Mouse (Mus musculus): ENCODE measurements around the gene Fbl. TPM values are rescaled to one million over a fixed set of nuclear protein-coding genes. Genes with fewer than 3 reads are reported as not detected.

Gene Fbl
- polyA plus RNA-seq, 1 experiment from 2014 or later, result 84.5 TPM

Other genes starting within 250 kb of the Fbl start
- 10.0 and 11.5 TPM in 2 replicates for gene Zfp974, start 240.2 kb upstream of the Fbl start, polyA plus RNA-seq (2015; fragmentation: Nextera tagmentation; extraction: Ambion mirVana)
- gene Zfp780b, start 190.5 kb upstream of the Fbl start, polyA plus RNA-seq (2015; fragmentation: Nextera tagmentation; extraction: Ambion mirVana), result 17.8 and 18.1 TPM in 2 replicates
- 4.9 and 5.1 TPM in 2 replicates for gene Zfp850, start 155.6 kb upstream of the Fbl start, polyA plus RNA-seq (2015; fragmentation: Nextera tagmentation; extraction: Ambion mirVana)
- 249 and 256 TPM in 2 replicates for gene Psmc4, start 119.6 kb upstream of the Fbl start, polyA plus RNA-seq (2015; fragmentation: Nextera tagmentation; extraction: Ambion mirVana)
- gene Fcgbp, start 98.5 kb upstream of the Fbl start, polyA plus RNA-seq (2015; fragmentation: Nextera tagmentation; extraction: Ambion mirVana), result 1.5 and 2.4 TPM in 2 replicates
- 0.06 TPM in 1 of 2 replicates, not detected in the other for gene 9530053A07Rik, start 40.2 kb upstream of the Fbl start, polyA plus RNA-seq (2015; fragmentation: Nextera tagmentation; extraction: Ambion mirVana)
- gene Dyrk1b, start 9.8 kb downstream of the Fbl start, polyA plus RNA-seq (2015; fragmentation: Nextera tagmentation; extraction: Ambion mirVana), result 12.3 TPM in 2 replicates
- 1.2 and 1.9 TPM in 2 replicates for gene Eid2, start 98.2 kb downstream of the Fbl start, polyA plus RNA-seq (2015; fragmentation: Nextera tagmentation; extraction: Ambion mirVana)
- 7.9 and 9.6 TPM in 2 replicates for gene Eid2b, start 108.0 kb downstream of the Fbl start, polyA plus RNA-seq (2015; fragmentation: Nextera tagmentation; extraction: Ambion mirVana)
- not detected in 2 replicates for gene Selenov, start 121.5 kb downstream of the Fbl start, polyA plus RNA-seq (2015; fragmentation: Nextera tagmentation; extraction: Ambion mirVana)
- gene Dll3, start 132.5 kb downstream of the Fbl start, polyA plus RNA-seq (2015; fragmentation: Nextera tagmentation; extraction: Ambion mirVana), result 0.20 and 0.43 TPM in 2 replicates
- gene Timm50, start 142.4 kb downstream of the Fbl start, polyA plus RNA-seq (2015; fragmentation: Nextera tagmentation; extraction: Ambion mirVana), result 120 and 124 TPM in 2 replicates
- 84.4 and 91.8 TPM in 2 replicates for gene Supt5, start 169.0 kb downstream of the Fbl start, polyA plus RNA-seq (2015; fragmentation: Nextera tagmentation; extraction: Ambion mirVana)
- gene Rps16, start 180.9 kb downstream of the Fbl start, polyA plus RNA-seq (2015; fragmentation: Nextera tagmentation; extraction: Ambion mirVana), result 981 and 1,007 TPM in 2 replicates
- 69.0 and 70.0 TPM in 2 replicates for gene Plekhg2, start 202.9 kb downstream of the Fbl start, polyA plus RNA-seq (2015; fragmentation: Nextera tagmentation; extraction: Ambion mirVana)
- 23.9 and 26.8 TPM in 2 replicates for gene Zfp36, start 210.5 kb downstream of the Fbl start, polyA plus RNA-seq (2015; fragmentation: Nextera tagmentation; extraction: Ambion mirVana)
- gene Med29, start 223.0 kb downstream of the Fbl start, polyA plus RNA-seq (2015; fragmentation: Nextera tagmentation; extraction: Ambion mirVana), result 46.8 and 50.2 TPM in 2 replicates
- 87.6 and 89.7 TPM in 2 replicates for gene Paf1, start 223.2 kb downstream of the Fbl start, polyA plus RNA-seq (2015; fragmentation: Nextera tagmentation; extraction: Ambion mirVana)

All from lung, embryonic 16.5 days (tissue).